Mouse (Mus musculus) lung, postnatal 25 days (tissue): Measurements from ENCODE around the gene Eif2d.

Experiments
- DNase-seq: peaks from one replicate; pipeline ENCODE4 v3.0.0; 2022; ENCODE audit warnings: low spot score

The Eif2d gene

GRCm38 (mm10) chr1:131184253-131184955 is 31.4 kb downstream of the Eif2d start:
- peak; percentile 59 for DNase-seq

DNA sequence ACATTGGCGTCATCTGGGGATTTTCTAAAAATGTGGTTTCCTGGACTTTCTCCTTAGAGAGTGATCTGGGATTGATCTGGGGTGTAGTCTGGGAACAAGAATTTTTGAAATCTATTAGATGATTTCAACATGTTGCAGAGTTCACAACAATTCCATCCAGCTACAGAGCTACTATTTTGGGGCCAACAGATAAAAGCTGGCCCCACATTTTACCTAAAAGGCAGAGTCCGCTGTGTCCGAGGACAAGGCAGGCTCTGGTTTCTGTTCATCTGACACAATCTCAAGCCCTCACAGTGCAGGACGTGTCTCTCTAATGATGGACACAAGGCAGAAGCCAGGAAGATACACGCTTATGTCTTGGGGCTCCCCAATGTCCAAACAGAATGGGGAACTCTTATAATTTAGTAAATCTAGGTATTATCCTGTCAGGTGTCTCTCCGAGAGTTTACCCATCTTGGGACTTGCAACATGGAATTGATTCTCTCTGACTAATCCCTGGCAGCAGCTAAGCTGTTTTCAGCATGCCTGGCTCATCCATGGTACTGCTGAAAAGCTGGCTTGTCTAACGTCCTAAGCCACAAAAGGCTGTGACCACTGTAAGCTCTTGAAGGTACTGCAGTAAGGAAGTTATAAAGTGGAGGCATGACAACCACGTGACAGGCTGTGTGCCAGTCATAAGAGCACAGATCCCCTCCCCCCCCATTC is 32.1 kb downstream of the Eif2d start:
- DNase-seq = no peak

- DNase-seq = no peak
These were observed 33.0 kb downstream of the Eif2d start for GRCm38 (mm10) chr1:131185821-131186506.

GRCm38 (mm10) chr1:131186995-131187394 is 34.0 kb downstream of the Eif2d start:
- no peak for DNase-seq

DNA sequence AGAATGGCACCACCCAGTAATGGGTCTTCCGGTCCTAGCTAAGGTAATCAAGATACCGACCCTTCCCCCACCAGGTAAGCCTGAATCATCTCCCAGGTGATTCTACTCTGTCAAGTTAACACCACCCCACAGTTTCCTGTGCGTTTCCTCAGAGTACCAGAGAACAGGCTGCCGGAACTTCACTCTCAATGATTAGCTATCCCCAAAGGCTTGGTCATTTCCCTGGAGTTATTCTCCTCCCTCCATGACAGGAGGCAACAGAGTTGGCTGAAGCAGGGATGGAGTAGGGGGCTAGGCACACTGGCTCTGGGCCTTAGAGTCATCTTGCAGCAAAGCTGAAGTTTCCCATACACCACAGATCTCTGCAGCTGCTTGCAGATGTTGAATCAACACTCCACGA is 34.9 kb downstream of the Eif2d start:
- no peak for DNase-seq

DNA sequence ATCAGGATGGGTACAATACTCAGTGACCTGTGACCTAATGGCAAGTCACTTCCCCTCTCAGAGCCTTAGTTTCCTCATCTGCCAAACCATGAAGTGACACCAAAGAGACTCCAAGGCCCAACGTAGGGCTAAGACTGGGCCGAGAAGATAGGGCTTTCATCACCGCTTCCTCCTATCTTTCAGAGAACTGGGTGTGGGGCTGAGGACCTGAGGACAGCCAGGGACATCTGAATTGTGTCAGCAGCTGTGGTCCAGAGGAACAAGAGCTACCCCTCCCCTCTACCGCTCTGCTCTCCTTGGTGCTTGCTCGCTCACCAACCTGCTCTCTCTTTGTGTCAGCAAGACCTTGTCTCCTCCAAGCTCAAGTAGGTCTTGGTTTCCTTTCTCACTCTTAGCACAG is 35.7 kb downstream of the Eif2d start:
- peak; percentile 56 for DNase-seq

GRCm38 (mm10) chr1:131193746-131194145 is 40.8 kb downstream of the Eif2d start:
- DNase-seq = peak; percentile 67

GRCm38 (mm10) chr1:131195653-131196052 is 42.7 kb downstream of the Eif2d start:
- no peak for DNase-seq

DNA sequence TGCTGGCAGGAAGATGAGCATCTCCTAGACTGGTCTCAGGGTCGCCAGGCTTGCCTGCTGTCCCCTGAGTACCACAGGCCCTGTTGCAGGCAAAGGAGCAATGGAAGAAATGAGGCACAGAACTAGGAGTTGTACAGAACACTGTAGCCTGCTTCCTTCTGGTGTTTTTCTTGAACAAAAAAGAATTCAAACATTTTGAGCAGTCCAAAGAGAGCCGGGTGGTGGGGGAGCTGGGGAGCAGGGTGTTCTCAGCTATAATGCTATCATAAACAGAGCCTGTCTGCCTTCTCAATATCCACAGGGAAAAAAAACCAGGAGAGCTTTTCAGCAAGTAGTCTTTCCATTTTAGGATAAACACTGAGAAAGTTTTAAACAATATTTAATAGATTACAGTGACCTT is 43.1 kb downstream of the Eif2d start:
- no peak for DNase-seq

DNA sequence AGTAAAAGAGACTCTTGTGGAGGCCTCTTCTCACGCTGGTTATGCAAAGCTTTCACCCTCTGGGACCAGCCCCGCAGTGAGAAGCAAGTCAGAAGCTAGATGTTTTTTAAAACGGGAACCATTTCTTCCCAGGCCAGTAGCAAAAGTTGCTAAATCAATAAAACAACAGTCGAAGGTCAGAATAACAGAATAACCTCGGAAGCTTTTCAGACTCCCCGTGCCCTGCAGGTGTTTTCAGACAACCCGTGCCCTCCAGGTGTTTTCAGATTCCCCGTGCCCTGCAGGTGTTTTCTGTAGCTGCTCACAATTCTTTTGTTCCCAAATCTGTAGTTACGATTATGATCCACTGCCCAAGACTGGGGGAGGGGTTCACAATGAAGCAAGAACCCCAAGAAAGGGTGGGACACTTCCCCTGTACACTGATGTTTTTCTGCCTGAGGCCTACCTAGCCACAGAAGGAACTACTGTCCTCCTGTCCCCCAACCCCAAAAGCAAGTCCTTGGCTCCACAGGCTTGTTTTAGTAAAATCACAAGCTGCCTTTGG is 45.5 kb downstream of the Eif2d start:
- no peak for DNase-seq

GRCm38 (mm10) chr1:131199118-131199821 is 46.3 kb downstream of the Eif2d start:
- peak; percentile 47 for DNase-seq

GRCm38 (mm10) chr1:131199976-131200375 is 47.0 kb downstream of the Eif2d start:
- peak; percentile 88 for DNase-seq

GRCm38 (mm10) chr1:131200588-131200987 is 47.6 kb downstream of the Eif2d start:
- DNase-seq = no peak

- DNase-seq = no peak
These were observed 48.4 kb downstream of the Eif2d start for GRCm38 (mm10) chr1:131201391-131201790.

DNA sequence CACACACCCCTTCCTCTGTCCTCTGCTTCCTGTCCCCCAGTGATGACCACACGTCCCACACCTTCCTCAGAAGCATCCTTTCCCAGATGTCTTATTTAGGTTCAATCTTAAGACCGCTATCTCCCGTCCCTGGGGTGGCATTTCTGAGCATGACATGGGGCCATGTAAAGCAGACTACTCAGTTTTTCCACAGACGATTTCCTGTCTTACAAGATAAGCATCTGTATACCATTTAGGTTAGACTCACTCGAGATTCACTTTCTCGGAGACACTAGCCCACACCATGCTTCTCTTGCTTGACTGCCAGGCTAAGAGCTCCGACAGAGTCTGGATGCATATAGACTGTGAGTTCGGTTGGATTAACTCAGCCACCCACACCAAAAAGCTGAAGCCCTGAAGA is 51.5 kb downstream of the Eif2d start:
- DNase-seq = no peak

GRCm38 (mm10) chr1:131206342-131206741 is 53.4 kb downstream of the Eif2d start:
- DNase-seq = no peak

- DNase-seq = peak; percentile 61
These were observed 54.5 kb downstream of the Eif2d start for GRCm38 (mm10) chr1:131207531-131207930.

DNA sequence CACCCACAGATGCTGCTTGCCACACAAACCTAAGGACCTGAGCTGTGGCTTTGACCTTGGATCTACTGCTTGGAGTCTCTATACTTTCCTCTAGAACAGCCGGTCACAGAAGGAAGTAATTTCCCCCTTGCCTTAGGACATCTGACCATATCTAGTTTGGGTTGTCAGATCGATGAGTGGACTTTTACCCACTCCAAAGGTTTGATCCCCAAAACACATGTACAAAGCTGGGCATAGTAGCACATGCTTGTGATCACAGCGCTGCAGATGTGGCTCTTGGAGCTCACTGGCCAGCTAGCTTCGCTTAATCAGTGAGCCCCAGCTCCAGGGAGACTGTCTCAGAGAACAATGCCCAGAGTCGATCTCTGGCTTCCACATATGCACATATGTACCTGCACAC is 55.1 kb downstream of the Eif2d start:
- DNase-seq = no peak

DNA sequence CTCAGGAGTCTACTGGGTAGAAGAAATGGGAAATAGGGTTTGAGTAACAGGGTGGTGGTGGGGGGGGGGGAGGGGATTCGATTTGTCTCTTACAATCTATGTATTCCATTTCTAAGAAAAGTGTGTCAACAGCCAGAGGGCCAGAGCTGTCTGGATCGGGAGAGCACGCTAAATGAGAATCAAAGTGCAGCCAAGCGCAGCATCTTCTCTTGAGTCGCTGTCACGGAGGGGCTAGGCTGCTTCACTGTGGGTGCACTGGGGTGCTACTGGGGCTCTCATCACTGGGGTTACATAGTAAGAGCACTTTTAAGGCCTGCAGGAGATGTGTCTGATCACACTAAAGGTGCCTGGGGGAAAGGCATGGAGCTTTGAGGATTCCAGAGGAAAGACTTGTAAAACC is 55.8 kb downstream of the Eif2d start:
- no peak for DNase-seq

- DNase-seq = no peak
These were observed 57.0 kb downstream of the Eif2d start for GRCm38 (mm10) chr1:131209971-131210426.

DNA sequence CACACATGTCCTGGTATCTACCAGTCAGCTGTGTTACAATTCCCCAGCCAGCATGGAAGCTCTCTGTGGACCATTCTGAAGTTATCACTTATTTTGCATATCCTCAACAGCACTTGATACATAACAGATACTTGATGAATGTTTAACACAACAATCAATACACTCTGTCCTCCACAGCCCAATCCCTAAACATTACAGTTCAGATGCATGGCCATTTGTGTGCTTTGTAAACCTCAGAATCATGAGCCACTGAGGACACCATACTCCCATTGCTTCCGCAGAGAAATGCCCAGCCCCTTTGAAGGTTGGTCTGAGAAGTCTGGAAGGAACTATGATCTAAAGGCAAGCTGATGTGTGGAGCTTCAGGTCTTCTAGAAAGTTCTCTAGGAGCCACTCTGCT is 58.7 kb downstream of the Eif2d start:
- no peak for DNase-seq

DNA sequence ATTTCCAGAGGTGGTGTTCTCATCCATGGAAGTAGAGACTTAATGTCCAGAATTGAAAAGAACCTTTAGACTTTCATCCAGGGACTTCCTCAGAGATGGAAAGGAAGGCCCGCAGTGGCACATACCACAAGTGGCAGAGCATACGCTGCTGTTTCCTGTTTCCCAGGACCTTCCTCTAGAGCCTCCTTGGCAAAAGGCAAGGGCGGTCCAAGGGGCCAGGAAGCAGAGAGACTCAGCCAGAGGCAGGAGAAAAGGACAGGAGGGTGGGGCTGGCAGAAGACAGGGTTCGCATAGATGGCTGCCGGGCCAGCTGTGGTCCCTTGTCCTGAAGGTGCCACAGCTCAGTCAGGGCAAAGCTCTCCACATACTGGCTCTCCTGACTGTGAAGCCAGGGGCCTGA is 60.0 kb downstream of the Eif2d start:
- DNase-seq = no peak
